ENCODE assay signal across 8 mouse cellular contexts in the genomic region with DNA sequence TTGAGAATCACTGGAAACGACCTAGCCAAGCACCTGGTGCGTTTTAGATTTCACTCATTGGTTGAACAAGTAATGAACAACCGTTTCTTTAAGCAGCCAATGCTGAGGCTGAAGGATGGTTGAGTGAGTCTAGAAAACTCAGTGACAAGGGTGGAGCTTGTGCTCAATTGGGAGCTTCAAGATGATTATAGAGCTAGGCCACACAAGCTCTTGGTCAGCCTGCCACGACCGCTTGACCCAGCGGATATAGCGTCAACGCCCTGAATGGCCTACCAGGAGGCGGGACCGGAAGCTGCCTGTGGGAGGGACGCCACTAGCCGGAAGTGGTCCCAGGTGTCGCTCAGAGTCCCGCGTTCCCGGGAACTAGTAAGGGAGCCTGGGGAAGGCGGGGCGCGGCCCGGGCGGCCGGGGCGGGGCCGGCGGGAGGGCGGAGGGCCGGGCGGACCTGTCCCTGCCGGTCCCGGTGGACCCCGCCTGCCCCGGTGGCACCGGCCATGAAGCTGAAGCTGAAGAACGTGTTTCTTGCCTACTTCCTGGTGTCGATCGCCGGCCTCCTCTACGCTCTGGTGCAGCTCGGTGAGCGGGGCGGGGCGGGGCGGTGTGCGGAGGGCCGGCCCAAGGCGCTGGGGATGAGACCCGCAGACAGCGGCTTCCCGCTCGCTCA. TPM values are rescaled to one million over a fixed set of nuclear protein-coding genes. Genes with fewer than 3 reads are reported as not detected.
A peak's percentile ranks its signal among the peaks of the same experiment; 100 is the strongest.
DNase-seq lines count a peak whose midpoint lies in the region; ATAC-seq and TF ChIP-seq lines count a peak whose summit lies in the region.

A gene (plus strand): TSS at position 302 of the 664 bp plus-strand sequence.

- peak; percentile 94 for DNase-seq in cerebellum, adult 11 months
- DNase-seq in forebrain, embryonic 14.5 days (ENCODE audit: low spot score): peak; percentile 93
- DNase-seq in heart, postnatal 10 days: peak; percentile 98
- DNase-seq in kidney, postnatal 4 days: peak; percentile 97 to 98
- peak; percentile 93 for DNase-seq in neural tube, embryonic 11.5 days (ENCODE audit: low spot score)

- intact Hi-C loops in heart, postnatal 10 days (cut with DNase I): no loop called here

- TF ChIP-seq POLR2A in ES-Bruce4 (IDR thresholded peaks at IDR 0.05; ENCODE audit: insufficient read depth, low read length): peak; percentile 80

- TF ChIP-seq CTCF in ES-Bruce4 (IDR thresholded peaks at IDR 0.05; ENCODE audit: low read depth, low read length): no peak

- H3K36me3 ChIP-seq in ES-Bruce4 (ENCODE audit: control insufficient read depth, insufficient read depth, low read length, poor library complexity, severe bottlenecking): peaks cover 17% of the 10 kb centered on the region
- peaks cover 31% of the 10 kb centered on the region for H3K36me3 ChIP-seq in forebrain, embryonic 14.5 days (ENCODE audit: control insufficient read depth, insufficient read depth, low read length)
- H3K36me3 ChIP-seq in liver, embryonic 15.5 days (replicated peaks): peaks cover 33% of the 10 kb centered on the region
- H3K36me3 ChIP-seq in neural tube, embryonic 11.5 days (ENCODE audit: control insufficient read depth, insufficient read depth, low read length): peaks cover 7% of the 10 kb centered on the region
- peaks cover 14% of the 10 kb centered on the region for H3K36me3 ChIP-seq in stomach, embryonic 16.5 days (ENCODE audit: control insufficient read depth, insufficient read depth, low read length)

- H3K27me3 ChIP-seq in ES-Bruce4 (ENCODE audit: control insufficient read depth, insufficient read depth, low read length, poor library complexity, severe bottlenecking): no peaks in the 10 kb centered on the region
- H3K27me3 ChIP-seq in forebrain, embryonic 14.5 days (replicated peaks; ENCODE audit: control insufficient read depth, insufficient read depth, low read length): no peaks in the 10 kb centered on the region
- H3K27me3 ChIP-seq in liver, embryonic 15.5 days: no peaks in the 10 kb centered on the region
- H3K27me3 ChIP-seq in neural tube, embryonic 11.5 days (ENCODE audit: control insufficient read depth, insufficient read depth, low read length): no peaks in the 10 kb centered on the region
- no peaks in the 10 kb centered on the region for H3K27me3 ChIP-seq in stomach, embryonic 16.5 days (ENCODE audit: control insufficient read depth, insufficient read depth, low read length)

- no peaks in the 10 kb centered on the region for H3K9me3 ChIP-seq in ES-Bruce4 (replicated peaks; ENCODE audit: control insufficient read depth, insufficient read depth, low read length, poor library complexity, severe bottlenecking)
- H3K9me3 ChIP-seq in forebrain, embryonic 14.5 days (replicated peaks; ENCODE audit: control insufficient read depth, low read length): no peaks in the 10 kb centered on the region
- H3K9me3 ChIP-seq in liver, embryonic 15.5 days (replicated peaks): no peaks in the 10 kb centered on the region
- H3K9me3 ChIP-seq in neural tube, embryonic 11.5 days (ENCODE audit: control insufficient read depth, low read length): no peaks in the 10 kb centered on the region
- H3K9me3 ChIP-seq in stomach, embryonic 16.5 days (replicated peaks; ENCODE audit: control insufficient read depth, low read length): no peaks in the 10 kb centered on the region

- 2% methylated on average over 46 of the region's 50 CpGs for WGBS in forebrain, embryonic 14.5 days
- WGBS in liver, embryonic 15.5 days (ENCODE audit: insufficient replicate concordance): 2% methylated on average over 50 of the region's 50 CpGs
- 2% methylated on average over 47 of the region's 50 CpGs for WGBS in neural tube, embryonic 11.5 days
- 3% methylated on average over 37 of the region's 50 CpGs for WGBS in stomach, embryonic 16.5 days

- peak within 1 kb of the TSS; percentile 77 for H3K27ac ChIP-seq in ES-Bruce4 (ENCODE audit: insufficient read depth, low read length)
- H3K27ac ChIP-seq in forebrain, embryonic 14.5 days (ENCODE audit: low read depth, low read length): peak within 1 kb of the TSS; percentile 77
- H3K27ac ChIP-seq in liver, embryonic 15.5 days (replicated peaks): peak within 1 kb of the TSS; percentile 96
- peak within 1 kb of the TSS; percentile 60 for H3K27ac ChIP-seq in neural tube, embryonic 11.5 days (ENCODE audit: low read depth, low read length)
- peak within 1 kb of the TSS; percentile 95 for H3K27ac ChIP-seq in stomach, embryonic 16.5 days (ENCODE audit: low read length)

- 0 out of 2 replicates have a peak, but pooled peaks have one; percentile 15 for TF ChIP-seq EP300 in ES-Bruce4 (IDR thresholded peaks at IDR 0.05; ENCODE audit: insufficient read depth, low read depth, low read length)

- peaks cover 2% of the 10 kb centered on the region for H3K4me1 ChIP-seq in ES-Bruce4 (ENCODE audit: control insufficient read depth, insufficient read depth, low read length)
- peaks cover 9% of the 10 kb centered on the region; the same call in 1 of the 2 replicates for H3K4me1 ChIP-seq in forebrain, embryonic 14.5 days (ENCODE audit: control insufficient read depth, insufficient read depth, low read length)
- H3K4me1 ChIP-seq in liver, embryonic 15.5 days (replicated peaks): peaks cover 45% of the 10 kb centered on the region
- peaks cover 12% of the 10 kb centered on the region for H3K4me1 ChIP-seq in neural tube, embryonic 11.5 days (ENCODE audit: control insufficient read depth, insufficient read depth, low read length)
- H3K4me1 ChIP-seq in stomach, embryonic 16.5 days (ENCODE audit: control insufficient read depth, insufficient read depth, low read length): peaks cover 9% of the 10 kb centered on the region

- H3K4me3 ChIP-seq in ES-Bruce4 (ENCODE audit: low read depth, low read length): peak within 1 kb of the TSS; percentile 78
- H3K4me3 ChIP-seq in forebrain, embryonic 14.5 days (ENCODE audit: low read depth, low read length): peak within 1 kb of the TSS; percentile 84
- H3K4me3 ChIP-seq in liver, embryonic 15.5 days (replicated peaks): peak within 1 kb of the TSS; percentile 90
- H3K4me3 ChIP-seq in neural tube, embryonic 11.5 days (ENCODE audit: low read depth, low read length): peak within 1 kb of the TSS; percentile 86
- H3K4me3 ChIP-seq in stomach, embryonic 16.5 days (replicated peaks; ENCODE audit: low read length): peak within 1 kb of the TSS; percentile 82

- peak; percentile 98 for ATAC-seq in forebrain, embryonic 14.5 days
- peak; percentile 95 for ATAC-seq in liver, embryonic 15.5 days (ENCODE audit: insufficient read depth)
- ATAC-seq in neural tube, embryonic 11.5 days (ENCODE audit: insufficient read depth, low FRiP score, low TSS enrichment): peak; percentile 97
- ATAC-seq in stomach, embryonic 16.5 days (ENCODE audit: insufficient read depth, low FRiP score): peak; percentile 98

- H3K9ac ChIP-seq in ES-Bruce4 (ENCODE audit: low read depth, poor library complexity, severe bottlenecking): peak within 1 kb of the TSS; percentile 65
- H3K9ac ChIP-seq in forebrain, embryonic 14.5 days (ENCODE audit: low read length): peak within 1 kb of the TSS; percentile 88
- H3K9ac ChIP-seq in liver, embryonic 15.5 days: peak within 1 kb of the TSS; percentile 85
- peak within 1 kb of the TSS; percentile 84 for H3K9ac ChIP-seq in neural tube, embryonic 11.5 days (ENCODE audit: low read length)
- peak within 1 kb of the TSS; percentile 86 for H3K9ac ChIP-seq in stomach, embryonic 16.5 days (ENCODE audit: low read length)

- H3K4me2 ChIP-seq in forebrain, embryonic 14.5 days (ENCODE audit: low read length): peak within 1 kb of the TSS; percentile 69
- peak within 1 kb of the TSS; percentile 88 for H3K4me2 ChIP-seq in liver, embryonic 15.5 days
- H3K4me2 ChIP-seq in neural tube, embryonic 11.5 days (ENCODE audit: low read depth): peak within 1 kb of the TSS; percentile 83
- peak within 1 kb of the TSS; percentile 82 for H3K4me2 ChIP-seq in stomach, embryonic 16.5 days (ENCODE audit: low read depth, low read length)

RNA-seq across cellular contexts. Expression of the gene that starts here (rescaled TPM):
- 26.6 and 26.8 TPM in 2 replicates for polyA plus RNA-seq in ES-Bruce4 (2011; ENCODE audit: insufficient read depth, insufficient read length, low read depth, missing spikeins)
- polyA plus RNA-seq in forebrain, embryonic 14.5 days (2014; fragmentation: Nextera tagmentation; extraction: Ambion mirVana): 53.3 and 67.0 TPM in 2 replicates
- 10 to 100 TPM; 38.7 to 41.8 TPM for total RNA-seq in heart, postnatal 10 days (2021)
- 20.6 and 25.8 TPM in 2 replicates for polyA plus RNA-seq in liver, embryonic 15.5 days (2015; fragmentation: Nextera tagmentation; extraction: Ambion mirVana)
- polyA plus RNA-seq in neural tube, embryonic 11.5 days (2014; fragmentation: Nextera tagmentation; extraction: Ambion mirVana): 50.6 and 59.0 TPM in 2 replicates
- 37.2 and 39.0 TPM in 2 replicates for polyA plus RNA-seq in stomach, embryonic 16.5 days (2015; fragmentation: Nextera tagmentation; extraction: Ambion mirVana)

Comparison
In these comparisons a context has a peak if more than half of its experiments do, and no peak if none do; other contexts are left out.
1. Peak in every context shown above with its lines: DNase-seq, ATAC-seq, H3K4me3 ChIP-seq and H3K27ac ChIP-seq.